Mouse (Mus musculus) brain, adult 2 months (tissue): Measurements from ENCODE around the gene Cabp7.
"Not testable (repeated sequence)": the region's sequence is repeated elsewhere in the genome, so short reads cannot be mapped to it uniquely, and the experiment has no call there.

Source experiments
- DNase-seq: peaks from one replicate; pipeline ENCODE4 v3.0.0; 2011; ENCODE audit warnings: low read depth, low spot score

The Cabp7 gene

DNA sequence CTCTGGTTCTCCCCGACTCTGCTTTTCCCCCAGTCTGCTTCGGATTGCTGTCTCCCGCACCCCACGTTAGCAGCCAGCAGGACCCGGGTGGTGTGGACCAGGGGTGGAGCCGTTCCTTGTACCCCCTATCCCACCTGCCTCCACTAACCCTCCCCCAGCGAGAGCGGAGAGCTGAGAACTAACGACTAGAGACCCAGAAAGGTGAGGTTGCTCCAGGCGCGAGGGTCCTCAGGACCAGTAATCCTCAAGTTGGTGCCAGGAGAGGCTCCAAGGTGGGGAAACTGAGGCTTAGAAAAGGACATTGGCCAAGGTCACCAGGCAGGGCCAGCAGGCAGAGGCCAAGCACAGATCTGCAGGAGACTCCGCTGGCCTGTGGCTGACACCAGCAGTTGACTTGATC, 707 bp upstream of the Cabp7 start:
- no peak for DNase-seq

DNA sequence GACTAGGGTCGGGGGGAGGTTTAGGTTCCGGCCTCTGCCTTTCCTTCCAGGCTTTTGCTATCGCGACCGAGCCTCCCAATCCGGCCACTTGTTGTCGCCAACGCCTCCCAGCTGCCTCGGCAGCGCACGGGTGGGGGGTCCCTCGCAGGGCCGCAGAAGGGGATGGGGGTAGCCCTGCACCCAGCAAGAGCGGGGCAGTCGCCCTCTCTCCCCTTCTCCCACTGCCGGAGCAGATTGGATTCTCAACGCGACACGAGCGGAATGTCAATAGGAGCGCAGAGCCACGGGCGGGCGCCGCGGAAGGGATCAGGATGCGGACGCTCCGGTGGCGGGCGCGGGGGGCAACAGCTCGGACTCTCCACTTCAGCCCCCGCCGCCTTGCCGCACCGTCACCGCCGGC, 609 bp downstream of the Cabp7 start:
- DNase-seq, result no peak

DNA sequence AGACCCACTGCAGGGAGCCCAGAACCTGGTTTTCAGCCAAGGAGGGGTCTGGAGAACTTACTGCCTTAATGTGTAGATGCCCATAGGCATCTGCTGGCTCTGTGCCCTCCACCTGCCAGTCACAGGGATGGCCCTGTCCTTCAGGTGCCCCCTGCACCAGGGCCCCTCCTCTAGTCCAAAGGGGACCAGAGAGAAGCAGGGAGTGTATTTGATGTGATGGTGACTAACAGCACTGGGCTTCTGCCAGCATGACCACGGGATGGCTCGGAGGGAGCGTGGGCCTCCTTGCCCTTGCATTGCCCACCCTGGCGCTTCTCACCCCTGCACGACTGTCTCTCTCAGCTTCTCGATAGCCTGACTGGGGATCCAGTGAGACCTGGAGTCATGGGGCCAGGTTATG, 1.9 kb downstream of the Cabp7 start:
- DNase-seq, result no peak

DNA sequence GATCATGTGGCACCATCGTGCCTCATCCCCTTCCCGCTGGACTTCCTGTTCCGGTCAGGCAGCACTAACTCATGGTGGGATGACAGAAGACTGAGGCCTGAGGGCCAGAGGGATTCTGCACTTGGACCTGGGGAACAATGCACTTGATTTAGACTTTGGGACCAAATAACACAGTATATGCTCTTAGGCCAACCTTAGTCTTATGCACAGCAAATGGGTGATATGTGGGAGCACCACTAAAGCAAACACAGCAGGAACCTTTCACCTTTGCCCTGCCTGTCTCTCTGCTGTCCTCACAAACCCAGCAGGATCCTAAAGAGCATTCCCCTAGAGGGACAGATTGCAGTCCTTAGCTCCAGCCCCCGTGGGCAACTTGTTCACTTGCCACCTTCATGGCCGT, 5.8 kb downstream of the Cabp7 start:
- DNase-seq, result no peak

DNA sequence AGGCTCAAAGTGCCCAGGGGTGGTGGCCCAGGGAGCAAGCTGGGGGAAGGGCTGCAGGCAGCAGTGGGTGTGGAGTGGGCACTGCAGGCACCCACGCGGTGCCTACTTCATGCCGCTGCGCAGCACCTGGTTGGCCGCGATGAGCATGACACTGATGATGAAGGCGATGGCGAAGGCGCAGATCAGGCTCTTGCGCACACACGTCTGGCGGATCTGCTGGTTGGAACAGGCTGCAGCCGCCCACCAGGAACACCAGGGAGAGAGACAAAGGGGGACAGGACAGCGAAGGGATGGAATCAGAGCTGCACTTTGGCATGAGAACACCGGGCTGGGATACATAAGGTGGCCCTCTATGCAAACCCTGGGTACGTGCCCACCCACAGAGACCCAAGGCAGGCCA, 7.9 kb downstream of the Cabp7 start:
- DNase-seq, result peak; percentile 38

DNA sequence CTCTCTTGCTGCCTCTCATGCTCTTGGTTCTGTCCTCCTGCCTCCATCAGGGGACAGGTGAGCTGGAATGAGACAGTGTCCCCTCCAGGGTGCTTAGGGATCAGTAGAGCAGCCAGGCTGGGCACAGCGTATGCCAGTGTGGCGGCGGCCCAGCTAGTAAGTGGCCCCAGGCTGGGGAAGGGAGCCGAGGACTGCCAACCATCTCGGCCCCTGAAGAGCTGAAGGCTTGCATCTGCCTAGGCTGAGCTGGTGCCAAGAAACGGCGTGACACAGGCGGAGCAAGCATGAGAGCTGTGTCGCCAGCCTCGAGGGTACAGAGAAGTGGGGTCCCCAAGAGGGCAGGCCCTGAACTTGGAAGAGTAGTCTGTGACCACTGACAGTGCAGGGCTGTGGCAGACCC, 8.9 kb downstream of the Cabp7 start:
- DNase-seq, result peak; percentile 80

DNA sequence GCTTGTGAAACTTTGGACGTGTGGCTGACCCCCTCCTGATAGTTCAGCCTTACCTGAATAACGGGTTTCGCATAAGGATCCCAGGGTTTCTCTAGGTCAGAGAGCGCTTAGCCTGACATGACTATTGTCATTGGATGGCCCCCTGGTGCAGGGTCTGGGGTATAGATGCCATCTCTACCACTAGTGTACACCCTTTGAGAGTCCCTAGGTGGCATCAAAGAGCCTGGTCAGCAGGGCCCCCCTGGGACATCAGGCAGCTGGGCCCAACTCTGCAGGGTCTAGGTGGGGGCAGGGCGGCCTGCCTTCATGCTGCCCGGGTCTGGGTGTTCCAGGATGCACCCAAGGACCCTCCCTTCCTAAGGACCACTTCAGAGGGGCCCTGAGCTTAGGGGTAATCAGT, 10.2 kb downstream of the Cabp7 start:
- DNase-seq, result no peak

DNA sequence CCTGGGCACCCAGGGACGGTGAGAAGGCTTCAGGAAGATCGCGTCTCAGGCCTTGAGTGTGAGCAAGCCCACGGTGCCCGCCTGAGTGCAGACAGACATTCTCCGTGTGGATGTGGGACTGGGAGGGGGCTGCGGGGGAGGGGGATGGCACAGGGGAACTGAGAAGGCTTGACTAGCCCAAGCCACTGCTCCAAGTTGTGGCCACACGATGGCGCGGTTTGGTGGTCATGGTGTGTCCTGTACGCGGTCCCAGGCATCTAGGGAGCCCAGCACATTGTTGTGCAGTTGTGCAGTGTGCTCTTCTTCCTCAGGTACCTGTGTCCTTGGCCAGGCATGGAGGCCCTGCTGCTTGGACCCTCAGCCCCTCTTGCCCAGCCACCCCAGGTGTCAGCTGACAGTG, 12.4 kb downstream of the Cabp7 start:
- DNase-seq, result no peak

DNA sequence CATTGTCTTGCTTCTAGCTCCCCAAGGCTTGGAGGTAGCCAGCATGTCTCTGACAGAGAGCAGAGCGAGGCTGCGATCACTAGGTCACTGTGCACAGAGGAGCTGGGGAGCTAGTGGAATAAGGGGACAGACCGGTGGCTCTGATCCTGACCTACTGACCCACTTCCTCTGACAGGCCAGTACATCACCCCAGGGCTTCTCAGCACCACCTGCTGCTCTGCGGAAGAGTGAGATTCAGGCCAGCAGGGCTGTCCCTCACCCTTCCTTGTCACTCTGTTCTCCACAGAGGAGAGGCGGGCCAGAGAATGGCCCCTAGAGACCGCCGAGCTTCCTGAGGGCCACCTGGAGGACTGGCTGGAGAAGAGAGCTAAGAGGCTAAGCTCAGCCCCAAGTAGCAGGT, 14.8 kb downstream of the Cabp7 start:
- peak; percentile 66 for DNase-seq

DNA sequence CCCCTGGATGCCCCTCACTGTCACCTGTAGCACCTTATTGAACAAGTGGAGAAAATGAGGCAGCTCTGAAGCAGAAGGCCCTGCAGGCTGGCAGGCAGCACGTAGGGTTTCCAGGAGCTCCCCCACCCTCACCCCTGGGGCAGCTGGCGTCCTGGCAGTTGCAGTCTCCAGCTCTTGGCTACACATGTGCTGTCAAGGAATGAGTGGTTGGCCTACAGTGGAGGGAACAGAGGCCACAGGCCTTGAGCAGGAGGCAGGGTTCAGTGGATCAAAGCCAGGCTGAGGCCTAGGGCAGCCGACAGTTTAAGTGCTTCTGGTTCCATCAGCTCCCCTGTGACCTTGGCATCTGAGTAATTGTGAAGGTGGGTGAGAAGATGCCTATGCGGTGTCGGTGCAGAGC, 15.7 kb downstream of the Cabp7 start:
- no peak for DNase-seq

DNA sequence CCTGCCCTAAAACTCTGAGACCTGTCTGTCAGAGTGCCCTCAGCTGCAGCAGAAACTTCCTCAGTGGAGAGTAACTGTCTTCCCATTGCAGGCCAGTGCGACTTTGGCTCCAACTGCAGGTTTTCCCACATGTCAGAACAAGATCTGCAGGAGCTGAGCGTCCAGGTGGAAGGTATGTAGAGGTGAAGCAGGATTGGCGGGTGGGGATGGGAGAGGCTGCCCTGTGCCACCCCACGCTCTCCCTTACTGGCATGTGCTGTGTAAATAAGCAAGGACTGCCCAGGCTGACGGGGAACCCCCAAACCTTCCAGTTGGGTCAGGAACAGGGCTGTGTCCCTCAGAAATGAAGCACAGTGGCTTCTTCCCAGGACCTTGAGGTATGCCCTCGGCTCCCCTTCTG, 16.5 kb downstream of the Cabp7 start:
- no peak for DNase-seq

DNA sequence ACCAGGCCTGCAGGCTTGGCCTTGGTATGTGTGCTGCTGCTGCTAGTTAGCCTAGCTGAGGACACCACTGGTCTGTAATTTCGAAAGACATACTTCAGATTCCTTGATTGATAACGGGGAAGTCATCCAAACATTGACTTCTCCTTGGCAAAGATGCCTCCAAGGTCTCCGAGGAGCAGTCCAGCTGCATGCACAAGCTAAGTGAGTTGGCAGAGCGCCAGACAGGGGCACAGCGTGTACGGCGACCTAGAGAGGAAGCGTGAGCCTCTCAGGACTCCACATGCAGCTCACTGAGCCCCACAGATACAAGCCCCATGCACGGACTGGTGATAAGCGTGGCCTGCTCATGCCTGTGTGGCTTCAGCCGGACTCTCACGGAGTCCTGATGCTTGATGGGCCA, 17.0 kb downstream of the Cabp7 start:
- no peak for DNase-seq

DNA sequence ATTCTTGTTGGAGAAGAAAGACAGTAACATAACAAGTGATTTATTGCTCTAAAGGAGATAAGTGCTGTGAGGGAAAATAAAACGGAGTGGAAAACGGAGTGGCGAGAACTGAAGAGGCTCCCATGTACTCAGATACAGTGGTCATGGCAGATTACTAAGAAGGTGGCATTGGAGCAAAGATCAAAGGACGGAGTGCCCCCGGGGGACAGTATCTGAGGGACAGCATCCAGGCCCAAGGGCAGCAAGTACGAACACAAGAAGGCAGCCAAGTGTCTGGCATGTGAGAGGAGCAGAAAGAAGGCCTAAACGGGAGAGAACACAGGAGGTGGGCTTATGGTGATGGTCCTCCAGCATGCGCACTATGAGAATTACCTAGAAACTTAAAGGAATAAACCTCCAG, 24.9 kb downstream of the Cabp7 start:
- DNase-seq, result no peak

DNA sequence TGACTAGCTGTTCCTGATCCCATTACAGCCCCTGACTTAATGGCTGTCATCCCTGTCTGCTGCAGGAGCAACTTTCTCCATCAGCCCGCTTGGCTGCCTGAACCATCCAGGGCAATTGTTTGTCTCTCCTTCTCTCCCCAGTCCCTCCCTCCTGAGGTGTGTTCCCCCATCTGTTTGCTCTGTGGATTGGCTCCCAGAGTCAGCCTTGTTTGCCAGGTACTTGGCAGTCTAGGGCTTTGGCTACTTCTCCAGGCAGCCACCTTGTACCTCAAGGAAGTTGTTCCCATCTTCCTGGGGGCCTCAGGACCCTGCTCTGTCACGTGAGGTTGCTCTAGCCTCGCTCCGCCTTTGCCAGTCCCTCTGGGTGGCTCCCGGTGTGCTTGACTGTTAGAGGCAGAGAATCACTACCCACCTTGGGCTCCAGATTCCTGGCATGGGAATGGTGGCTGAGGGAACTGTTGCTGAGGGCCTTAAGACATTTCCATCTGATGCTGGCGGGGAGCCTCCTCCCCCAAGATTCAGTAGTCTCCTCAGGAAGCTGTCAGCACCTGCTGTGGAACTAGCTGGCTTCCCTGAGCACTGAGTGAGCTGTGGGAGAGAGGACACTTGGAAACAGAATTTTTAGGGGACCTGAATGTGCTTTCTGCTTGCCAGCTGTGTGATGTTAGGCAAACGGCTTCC, 25.5 kb downstream of the Cabp7 start:
- peak; percentile 88 for DNase-seq

DNA sequence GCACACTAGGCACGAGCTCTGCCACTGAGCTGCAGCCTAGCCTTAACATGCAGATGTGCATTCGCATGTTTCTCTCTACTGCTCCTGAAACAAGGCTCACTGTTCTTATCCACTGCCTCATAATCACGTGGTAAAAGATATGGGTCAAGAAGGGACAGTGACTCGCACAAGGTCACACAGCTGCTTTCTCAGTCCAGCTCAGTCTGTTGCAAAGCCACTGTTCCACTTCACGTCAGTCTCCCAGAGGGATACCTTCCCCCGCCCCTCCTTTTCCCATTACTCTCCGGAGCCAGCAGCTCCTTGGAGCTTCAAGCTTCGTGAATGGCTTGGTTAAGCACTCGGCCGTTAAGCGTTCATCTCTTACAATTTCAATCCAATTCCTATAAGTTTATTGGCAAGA, 26.2 kb downstream of the Cabp7 start:
- no peak for DNase-seq

DNA sequence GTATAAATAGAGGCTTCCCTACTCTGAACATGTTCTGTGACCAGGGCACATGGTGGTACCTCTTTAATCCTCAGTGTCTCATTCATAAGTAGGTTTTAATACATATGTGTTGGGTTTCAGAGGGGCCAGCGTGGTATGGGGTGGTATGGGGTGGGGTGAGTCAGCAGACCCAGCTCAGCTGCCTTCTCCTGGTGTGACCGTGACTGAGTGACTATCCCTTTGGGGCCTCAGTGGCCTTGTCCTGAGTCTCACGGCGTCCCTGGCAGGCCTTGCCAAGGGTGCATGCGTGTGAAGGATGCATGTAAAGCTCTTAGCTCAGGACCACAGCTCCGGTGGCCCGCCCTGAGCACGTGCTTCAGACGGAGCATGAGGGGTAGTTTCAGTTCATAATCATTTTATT, 26.6 kb downstream of the Cabp7 start:
- no peak for DNase-seq

DNA sequence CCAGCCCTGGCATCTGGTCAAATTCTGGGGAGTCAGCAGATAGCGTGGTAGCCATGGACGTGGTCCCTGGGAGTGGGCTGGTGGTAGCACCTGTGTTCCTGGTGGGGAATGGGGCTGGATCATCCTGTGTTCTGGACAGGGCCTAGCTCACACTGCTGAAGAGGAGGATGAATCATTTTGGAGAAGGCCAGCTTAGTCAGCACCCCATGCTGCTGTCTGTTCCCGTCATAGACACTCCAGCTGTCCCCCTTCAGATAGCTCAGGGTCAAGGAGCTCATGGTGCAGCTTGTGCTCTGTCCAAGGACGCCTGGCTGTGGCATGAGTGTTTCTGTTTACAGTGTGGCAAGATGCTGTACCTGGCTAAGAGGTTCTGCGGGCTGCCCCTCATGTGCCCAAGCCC, 28.0 kb downstream of the Cabp7 start:
- peak; percentile 70 for DNase-seq

DNA sequence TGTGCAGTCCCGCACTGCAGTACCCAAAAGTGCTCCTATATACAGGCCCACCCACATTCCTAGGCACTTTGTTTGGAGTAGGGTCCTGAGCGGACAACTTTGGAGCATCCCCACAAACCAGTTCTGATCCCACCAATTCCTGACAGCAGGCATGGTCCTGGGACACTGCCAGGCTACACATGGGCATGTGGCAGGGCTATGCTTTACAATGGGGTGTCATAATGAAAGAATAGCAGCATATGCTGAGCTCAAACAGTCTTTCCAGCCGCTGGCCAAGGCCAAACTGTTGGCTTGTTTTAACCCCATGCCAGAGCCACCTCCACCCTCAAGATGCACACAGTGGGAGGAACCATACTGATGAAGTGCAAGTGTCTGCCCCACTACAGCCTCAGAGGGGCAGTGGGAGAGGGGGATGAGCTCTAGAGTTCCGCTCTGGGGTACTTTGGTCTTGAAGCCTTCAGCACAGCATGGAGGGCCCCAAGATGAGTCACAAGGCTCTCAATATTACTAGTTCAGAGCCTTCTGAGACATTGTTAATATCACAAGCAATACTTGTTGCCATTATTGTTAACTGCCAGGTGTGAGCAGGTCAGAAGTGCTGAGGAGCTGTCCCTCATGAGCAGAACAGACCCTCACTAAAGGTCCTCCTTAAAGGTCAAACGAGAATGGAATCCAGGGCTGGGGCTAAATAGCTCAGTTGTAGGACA, 29.9 kb downstream of the Cabp7 start:
- no peak for DNase-seq

DNA sequence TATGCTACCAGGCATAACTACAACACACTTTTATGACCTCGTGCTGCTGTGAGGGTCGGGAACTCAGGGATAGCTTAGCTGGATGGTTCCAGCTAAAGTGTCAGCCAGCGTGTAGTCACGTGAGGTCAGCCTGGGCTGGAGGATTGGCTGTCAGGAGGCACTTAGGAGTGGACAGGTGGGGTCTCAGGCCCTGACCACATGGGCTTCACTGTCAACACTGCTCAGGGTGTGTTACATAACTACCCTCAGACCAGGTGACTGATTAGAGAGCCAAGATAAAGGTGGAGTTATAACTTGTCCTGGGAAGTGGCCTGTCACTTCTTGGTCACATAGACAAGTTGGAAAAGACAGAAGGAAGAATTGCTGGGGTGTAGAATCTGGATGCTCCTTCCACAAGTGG, 31.0 kb downstream of the Cabp7 start:
- no peak for DNase-seq

DNA sequence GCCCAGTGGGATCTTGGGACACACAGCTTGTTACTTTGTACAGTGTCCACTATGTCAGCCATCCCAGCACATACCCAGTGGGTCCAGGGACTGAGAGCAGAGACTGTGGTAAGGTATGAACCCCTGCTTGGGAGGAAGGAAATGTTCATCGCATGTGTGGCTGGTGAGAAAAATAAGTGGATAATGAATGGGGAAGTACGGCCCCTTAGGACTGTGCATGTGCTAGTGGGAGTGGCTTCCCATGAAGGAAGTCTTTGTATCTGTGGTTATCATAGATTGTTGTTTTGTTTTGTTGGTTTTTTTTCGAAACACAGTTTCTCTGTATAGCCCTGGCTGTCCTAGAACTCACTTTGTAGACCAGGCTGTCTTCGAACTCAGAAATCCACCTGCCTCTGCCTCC, 31.9 kb downstream of the Cabp7 start:
- no peak for DNase-seq

DNA sequence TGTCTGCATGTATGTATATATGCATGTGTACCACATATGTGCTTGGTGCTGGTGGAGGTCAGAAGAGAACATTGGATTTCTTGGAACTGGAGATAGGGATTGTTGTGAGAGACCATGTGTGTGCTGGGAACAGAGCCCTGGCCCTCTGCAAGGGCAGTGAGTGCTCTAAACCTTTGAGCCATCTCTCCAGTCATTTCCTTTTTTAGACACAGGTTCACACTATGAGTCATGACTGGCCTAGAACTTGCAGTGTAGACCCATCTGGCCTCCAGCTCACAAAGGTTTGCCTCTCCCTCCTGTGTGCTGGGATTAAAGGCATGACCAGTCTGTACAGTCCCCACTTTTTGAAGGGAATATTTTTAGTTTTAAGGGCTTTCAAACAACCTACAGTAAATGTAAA, 33.8 kb downstream of the Cabp7 start:
- DNase-seq, result no peak

DNA sequence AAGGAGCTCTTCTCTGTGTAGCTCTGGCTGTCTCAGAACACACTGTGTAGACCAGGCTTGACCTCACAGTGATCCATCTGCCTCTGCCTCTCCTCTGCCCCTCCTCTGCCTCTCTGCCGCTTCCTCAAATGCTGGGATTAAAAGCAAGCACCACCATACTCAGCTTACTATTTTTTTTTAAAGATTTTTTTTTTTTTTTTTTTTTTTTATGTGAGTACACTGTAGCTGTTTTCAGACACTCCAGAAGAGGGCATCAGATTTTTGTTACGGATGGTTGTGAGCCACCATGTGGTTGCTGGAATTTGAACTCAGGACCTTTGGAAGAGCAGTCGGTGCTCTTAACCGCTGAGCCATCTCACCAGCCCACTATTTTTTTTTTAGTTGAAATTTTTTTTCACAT, 36.4 kb downstream of the Cabp7 start:
- not testable (repeated sequence) for DNase-seq

DNA sequence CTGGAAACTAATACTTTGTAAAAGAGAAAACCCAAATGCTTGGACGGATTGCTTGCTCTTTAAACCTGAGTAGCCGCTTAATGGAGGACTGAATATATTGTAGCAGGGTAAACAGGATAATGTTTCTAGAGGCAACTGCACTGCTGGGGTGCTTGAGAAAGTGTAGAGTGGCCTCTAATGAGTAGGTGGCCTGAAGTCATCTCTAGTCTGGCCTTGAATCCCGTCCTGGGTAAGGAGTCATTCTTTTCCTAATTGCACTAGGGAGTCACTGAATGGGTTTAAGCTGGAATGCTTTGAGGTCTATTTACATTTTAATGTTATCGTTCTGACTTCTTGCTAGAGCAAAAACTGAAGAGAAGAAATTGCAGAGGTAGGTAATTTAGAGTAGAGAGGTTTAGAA, 41.4 kb downstream of the Cabp7 start:
- no peak for DNase-seq
